Mouse (Mus musculus): ENCODE data around the gene Mief1.

Mief1 gene

GRCm38 (mm10) chr15:80228071-80228800 lies 5.6 kb upstream of the Mief1 start:
- no peak for DNase-seq

GRCm38 (mm10) chr15:80232331-80232730 lies 1.5 kb upstream of the Mief1 start:
- no peak for DNase-seq

- DNase-seq: no peak
Measured at GRCm38 (mm10) chr15:80233053-80233452, 765 bp upstream of the Mief1 start.

GRCm38 (mm10) chr15:80235535-80235934 lies 1.7 kb downstream of the Mief1 start, which contains the start of gene AC140267.1:
Gene AC140267.1 (plus strand): TSS chr15:80235835.
- DNase-seq: no peak

GRCm38 (mm10) chr15:80248135-80248534 lies 14.3 kb downstream of the Mief1 start:
- DNase-seq: no peak

GRCm38 (mm10) chr15:80248596-80248995 lies 14.8 kb downstream of the Mief1 start:
- DNase-seq: no peak

GRCm38 (mm10) chr15:80249672-80250071 lies 15.9 kb downstream of the Mief1 start:
- no peak for DNase-seq

- peak; percentile 87 for DNase-seq
Measured at GRCm38 (mm10) chr15:80250586-80250985, 16.8 kb downstream of the Mief1 start.

GRCm38 (mm10) chr15:80253530-80253929 lies 19.7 kb downstream of the Mief1 start:
- DNase-seq: no peak

GRCm38 (mm10) chr15:80254207-80254606 lies 20.4 kb downstream of the Mief1 start:
- DNase-seq: no peak

- DNase-seq: peak; percentile 98
Measured at GRCm38 (mm10) chr15:80254847-80255645, 21.2 kb downstream of the Mief1 start, which contains the start of gene Atf4. Gene Atf4 (plus strand): TSS chr15:80255184.

- peak; percentile 89 for DNase-seq
Measured at GRCm38 (mm10) chr15:80255646-80256121, 21.9 kb downstream of the Mief1 start.

GRCm38 (mm10) chr15:80256242-80256641 lies 22.4 kb downstream of the Mief1 start:
- peak; percentile 28 for DNase-seq

GRCm38 (mm10) chr15:80256656-80257601 lies 23.1 kb downstream of the Mief1 start:
- no peak for DNase-seq

GRCm38 (mm10) chr15:80257602-80258239 lies 23.9 kb downstream of the Mief1 start:
- DNase-seq: no peak

GRCm38 (mm10) chr15:80258240-80259170 lies 24.7 kb downstream of the Mief1 start:
- peak; percentile 90 for DNase-seq

- no peak for DNase-seq
Measured at GRCm38 (mm10) chr15:80259406-80260045, 25.7 kb downstream of the Mief1 start.

GRCm38 (mm10) chr15:80260677-80261076 lies 26.9 kb downstream of the Mief1 start:
- DNase-seq: peak; percentile 88

GRCm38 (mm10) chr15:80261100-80261499 lies 27.3 kb downstream of the Mief1 start:
- DNase-seq: no peak

Data from liver (tissue).